Mouse (Mus musculus) myocyte (in vitro differentiated cells): ENCODE data around the gene Dvl1.

ENCODE experiments used
- E2F4 ChIP-seq: IDR thresholded peaks from one replicate; pipeline ENCODE4 v1.6.1; 2011; ENCODE audit warnings: mild to moderate bottlenecking, control low read depth, moderate library complexity; ENCODE audit not compliant: insufficient read depth
- MAX ChIP-seq: IDR thresholded peaks from one replicate; pipeline ENCODE4 v1.6.1; 2011; ENCODE audit warnings: low read depth, mild to moderate bottlenecking, control low read depth
- MYOD1 ChIP-seq, 3 experiments: IDR thresholded peaks; one replicate each; pipeline ENCODE4 v1.6.1; 2011; ENCODE audit warnings: control low read depth in 2 of 3, low read depth in 2 of 3, mild to moderate bottlenecking in 2 of 3, moderate library complexity in 1 of 3; ENCODE audit not compliant: insufficient read length in 2 of 3, control insufficient read depth in 1 of 3
- POLR2A ChIP-seq: IDR thresholded peaks from one replicate; pipeline ENCODE4 v1.6.1; 2011; ENCODE audit warnings: low read depth, mild to moderate bottlenecking, control low read depth, moderate library complexity; ENCODE audit not compliant: insufficient read length
- TCF12 ChIP-seq: IDR thresholded peaks from one replicate; pipeline ENCODE4 v1.6.1; 2011; ENCODE audit warnings: mild to moderate bottlenecking, control low read depth; ENCODE audit not compliant: poor library complexity, insufficient read depth, severe bottlenecking

DNA sequence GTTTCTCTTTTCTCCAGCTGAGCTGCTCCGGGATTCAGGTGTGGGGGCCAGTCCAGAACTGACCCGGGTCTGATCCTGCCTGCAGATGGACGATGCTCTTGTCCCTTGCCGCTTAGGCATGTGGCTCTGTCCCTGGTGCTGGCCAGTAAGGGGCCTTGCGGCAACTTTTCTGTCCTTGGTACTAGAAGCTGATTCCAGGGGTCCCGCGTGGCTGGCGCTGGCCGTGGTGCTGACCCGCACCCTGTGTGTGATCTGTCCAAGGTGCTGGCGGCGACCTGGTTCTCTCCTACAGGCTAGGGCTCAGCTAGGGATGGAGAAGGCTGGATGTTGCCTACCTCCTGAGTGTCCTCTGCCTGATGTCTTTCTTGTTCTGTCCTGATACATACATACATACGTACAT is 12.1 kb downstream of the Dvl1 start:
- TF ChIP-seq TCF12 (no peak), POLR2A (no peak), MYOD1 (IDR thresholded peaks at IDR 0.05; ENCODE audit: control insufficient read depth in 1 of 3, insufficient read length in 2 of 3, low read depth in 2 of 3) (no peak), MAX (no peak), E2F4 (no peak)
